Mouse (Mus musculus) MEL (cell line): ENCODE results near the gene Zfp683. TPM values are rescaled to one million over a fixed set of nuclear protein-coding genes. Genes with fewer than 3 reads are reported as not detected.
A peak's percentile ranks its signal among the peaks of the same experiment; 100 is the strongest.

Source experiments
- DNase-seq: peaks from one replicate; pipeline ENCODE4 v3.0.0; 2011; ENCODE audit warnings: low read depth, low spot score
- H3K27ac ChIP-seq: 2 replicates; pipeline ENCODE4 v1.5.1; 2012; ENCODE audit warnings: low read depth, mild to moderate bottlenecking, control low read depth, low read length, moderate library complexity; ENCODE audit not compliant: control insufficient read depth
- H3K27me3 ChIP-seq, 2 experiments: fragments of 150-350 bp in 1 of 2; sonication (generic) in 1 of 2; 2 replicates each; pipeline ENCODE4 v1.6.1; 2012; ENCODE audit warnings: low read length in 2 of 2, mild to moderate bottlenecking in 2 of 2, improper control_type of control experiment in 1 of 2, moderate library complexity in 1 of 2; ENCODE audit not compliant: insufficient read depth in 2 of 2, control insufficient read depth in 1 of 2
- H3K36me3 ChIP-seq, 2 experiments: 2 replicates each; pipeline ENCODE4 v1.6.1; 2012 to 2014; ENCODE audit warnings: low read length in 2 of 2, improper control_type of control experiment in 1 of 2, inconsistent platforms in 1 of 2, mild to moderate bottlenecking in 1 of 2; ENCODE audit not compliant: insufficient read depth in 2 of 2, control insufficient read depth in 1 of 2
- H3K4me1 ChIP-seq, 2 experiments: fragments of 150-350 bp in 1 of 2; sonication (generic) in 1 of 2; 2 replicates each; pipeline ENCODE4 v1.6.1; 2012; ENCODE audit warnings: low read length in 2 of 2, improper control_type of control experiment in 1 of 2, mild to moderate bottlenecking in 1 of 2; ENCODE audit not compliant: insufficient read depth in 2 of 2, control insufficient read depth in 1 of 2
- H3K4me3 ChIP-seq, 2 experiments: fragments of 150-350 bp in 1 of 2; sonication (generic) in 1 of 2; 2 replicates each; pipeline ENCODE4 v1.5.1; 2012; ENCODE audit warnings: low read depth in 2 of 2, low read length in 2 of 2, mild to moderate bottlenecking in 2 of 2, moderate library complexity in 2 of 2, control low read depth in 1 of 2, improper control_type of control experiment in 1 of 2; ENCODE audit not compliant: control insufficient read depth in 1 of 2, insufficient read depth in 1 of 2
- H3K79me2 ChIP-seq: 2 replicates; pipeline ENCODE4 v1.6.1; 2012; ENCODE audit warnings: mild to moderate bottlenecking, low read length, moderate library complexity; ENCODE audit not compliant: control insufficient read depth, poor library complexity, insufficient read depth
- H3K9ac ChIP-seq: 2 replicates; pipeline ENCODE4 v1.6.1; 2012; ENCODE audit warnings: low read depth, mild to moderate bottlenecking, control low read depth, low read length, moderate library complexity; ENCODE audit not compliant: control insufficient read depth, poor library complexity, severe bottlenecking
- H3K9me3 ChIP-seq: fragments of 150-350 bp; sonication (generic); replicated peaks from 2 replicates; pipeline ENCODE4 v1.6.1; 2012; ENCODE audit warnings: mild to moderate bottlenecking, low read length, improper control_type of control experiment, moderate library complexity; ENCODE audit not compliant: insufficient read depth
- CHD1 ChIP-seq: IDR thresholded peaks from 2 replicates; pipeline ENCODE4 v1.6.1; 2012; ENCODE audit warnings: low read depth, mild to moderate bottlenecking, inconsistent platforms, low read length, improper control_type of control experiment
- ELF1 ChIP-seq: IDR thresholded peaks from 2 replicates; pipeline ENCODE4 v1.6.1; 2014; ENCODE audit warnings: low read depth, mild to moderate bottlenecking, inconsistent platforms, low read length, improper control_type of control experiment, moderate library complexity
- ETS1 ChIP-seq: IDR thresholded peaks from 2 replicates; pipeline ENCODE4 v1.6.1; 2012; ENCODE audit warnings: low read depth, mild to moderate bottlenecking, inconsistent platforms, low read length, improper control_type of control experiment, moderate library complexity
- GATA1 ChIP-seq: IDR thresholded peaks from 2 replicates; pipeline ENCODE4 v1.6.1; 2011; ENCODE audit warnings: low read depth, low read length, improper control_type of control experiment
- MAX ChIP-seq: IDR thresholded peaks from 2 replicates; pipeline ENCODE4 v1.6.1; 2011; ENCODE audit warnings: low read length, improper control_type of control experiment
- MAZ ChIP-seq: IDR thresholded peaks from 2 replicates; pipeline ENCODE4 v1.6.1; 2012; ENCODE audit warnings: low read depth, mild to moderate bottlenecking, inconsistent platforms, low read length, improper control_type of control experiment
- MXI1 ChIP-seq: IDR thresholded peaks from 2 replicates; pipeline ENCODE4 v1.6.1; 2011; ENCODE audit warnings: mild to moderate bottlenecking, low read depth, low read length, improper control_type of control experiment
- NRF1 ChIP-seq: IDR thresholded peaks from 2 replicates; pipeline ENCODE4 v1.6.1; 2014; ENCODE audit warnings: low read depth, mild to moderate bottlenecking, inconsistent platforms, low read length, improper control_type of control experiment, moderate library complexity; ENCODE audit not compliant: poor library complexity, insufficient read depth, severe bottlenecking
- POLR2A ChIP-seq, 2 experiments: IDR thresholded peaks; 2 replicates each; pipeline ENCODE4 v1.6.1; 2011 to 2012; ENCODE audit warnings: low read length in 2 of 2, mild to moderate bottlenecking in 2 of 2, control low read depth in 1 of 2, improper control_type of control experiment in 1 of 2, low read depth in 1 of 2, moderate library complexity in 1 of 2; ENCODE audit not compliant: control insufficient read depth in 1 of 2, insufficient read depth in 1 of 2, poor library complexity in 1 of 2
- SIN3A ChIP-seq: IDR thresholded peaks from 2 replicates; pipeline ENCODE4 v1.6.1; 2012; ENCODE audit warnings: low read length, improper control_type of control experiment, inconsistent platforms
- TBP ChIP-seq: IDR thresholded peaks from 2 replicates; pipeline ENCODE4 v1.8.0; 2011; ENCODE audit warnings: low read depth, low read length, improper control_type of control experiment
- UBTF ChIP-seq: IDR thresholded peaks from 2 replicates; pipeline ENCODE4 v1.6.1; 2012; ENCODE audit warnings: low read depth, mild to moderate bottlenecking, inconsistent platforms, low read length, improper control_type of control experiment, moderate library complexity, borderline replicate concordance; ENCODE audit not compliant: insufficient read depth
- ZMIZ1 ChIP-seq: IDR thresholded peaks from 2 replicates; pipeline ENCODE4 v1.6.1; 2012; ENCODE audit warnings: low read depth, mild to moderate bottlenecking, inconsistent platforms, low read length, improper control_type of control experiment, moderate library complexity
- polyA plus RNA-seq, 2 experiments: library from polyadenylated mRNA; stranded (reverse) in 1 of 2; unstranded in 1 of 2; fragments of >175 nt in 1 of 2; fragments of >200 nt in 1 of 2; gene quantifications; 2 replicates each; pipeline versions ENCODE4 v1.2.1 to v1.2.4; 2012; ENCODE audit warnings: low replicate concordance in 2 of 2, low read depth in 1 of 2; ENCODE audit not compliant: insufficient read length in 2 of 2, insufficient read depth in 1 of 2, missing spikeins in 1 of 2
- total RNA-seq: library from RNA; depleted of rRNA; stranded (reverse); fragments of 300-350 nt; gene quantifications from 2 replicates; pipeline ENCODE4 v1.2.3, GENCODE M21; 2012

Gene Zfp683
- total and polyA plus RNA-seq, 3 experiments = not detected

- TF ChIP-seq GATA1 = peak; percentile 19; the same call in 1 of the 2 replicates
- peak; percentile 49; the same call in 1 of the 2 replicates for TF ChIP-seq TBP
- no peak for TF ChIP-seq ZMIZ1
- TF ChIP-seq MAX = no peak
- TF ChIP-seq SIN3A = peak; percentile 55
- no peak for TF ChIP-seq UBTF
- no peak for TF ChIP-seq CHD1
- TF ChIP-seq POLR2A (IDR thresholded peaks at IDR 0.05; ENCODE audit: control insufficient read depth in 1 of 2, insufficient read depth in 1 of 2, low read depth in 1 of 2, low read length in 2 of 2, poor library complexity in 1 of 2) = peak in 1 of 2 experiments; percentile 37; a peak in 1 of 4 replicates
- TF ChIP-seq ELF1 = peak; percentile 80
- TF ChIP-seq MAZ = no peak
- TF ChIP-seq ETS1 = peak; percentile 15; the same call in 1 of the 2 replicates
- TF ChIP-seq NRF1 = no peak
- TF ChIP-seq MXI1 = no peak
- Histone ChIP-seq H3K9me3 (no peaks in the 10 kb centered on the region), H3K4me1 (peaks cover 3 to 18% of the 10 kb centered on the region in 2 experiments), H3K27ac (peak overlapping the region; percentile 20), H3K27me3 (no peaks in the 10 kb centered on the region), H3K79me2 (no peaks in the 10 kb centered on the region), H3K4me3 (peak overlapping the region; percentile 43 to 53; a peak in 3 of 4 replicates), H3K9ac (0 out of 2 replicates have a peak overlapping the region, but pooled peaks have one; percentile 16), H3K36me3 (peaks cover 0 to 3% of the 10 kb centered on the region in 2 experiments; a peak in 2 of 4 replicates)
- peak; percentile 88 for DNase-seq
Observed at GRCm38 (mm10) chr4:134061166-134061830, 7.7 kb downstream of the Zfp683 start.

- peaks cover 0 to 3% of the 10 kb centered on the region in 2 experiments; a peak in 2 of 4 replicates for H3K36me3 ChIP-seq
- H3K27ac ChIP-seq = peak overlapping the region; percentile 51
- H3K4me3 ChIP-seq = peak overlapping the region; percentile 43 to 53; a peak in 3 of 4 replicates
- H3K9ac ChIP-seq = peak overlapping the region; percentile 29
- H3K4me1 ChIP-seq = peaks cover 3 to 18% of the 10 kb centered on the region in 2 experiments
- H3K9me3 ChIP-seq = no peaks in the 10 kb centered on the region
- no peaks in the 10 kb centered on the region for H3K79me2 ChIP-seq
- H3K27me3 ChIP-seq = no peaks in the 10 kb centered on the region
- TF ChIP-seq GATA1 (0 out of 2 replicates have a peak, but pooled peaks have one; percentile 13), UBTF (no peak)
- TF ChIP-seq, all 39 proteins: peak for 1
- peak; percentile 80 for DNase-seq
Observed at GRCm38 (mm10) chr4:134061944-134062446, 8.4 kb downstream of the Zfp683 start.
